Mouse (Mus musculus) stomach, embryonic 14.5 days (tissue): ENCODE results near the gene Spen. TPM values are rescaled to one million over a fixed set of nuclear protein-coding genes. Genes with fewer than 3 reads are reported as not detected.
A peak's percentile ranks its signal among the peaks of the same experiment; 100 is the strongest.
"Not testable (repeated sequence)": the region's sequence is repeated elsewhere in the genome, so short reads cannot be mapped to it uniquely, and the experiment has no call there.

Source experiments
- ATAC-seq: fragments of 200-750 bp; cut with Nextera tagmentation; 2 replicates; pipeline ENCODE4 v1.8.0; 2017; ENCODE audit warnings: low read depth, moderate TSS enrichment; ENCODE audit not compliant: insufficient number of reproducible peaks, insufficient read depth, low FRiP score
- H3K27ac ChIP-seq: fragments of 300-500 bp; sonication (generic); 2 replicates; pipeline ENCODE4 v1.5.1; 2014; ENCODE audit warnings: mild to moderate bottlenecking, low read length, moderate library complexity, mixed read lengths
- H3K27me3 ChIP-seq: fragments of 300-500 bp; sonication (generic); 2 replicates; pipeline ENCODE4 v1.6.1; 2014; ENCODE audit warnings: low read length, control low read depth, mixed read lengths; ENCODE audit not compliant: control insufficient read depth, insufficient read depth
- H3K36me3 ChIP-seq: fragments of 300-500 bp; sonication (generic); 2 replicates; pipeline ENCODE4 v1.6.1; 2014; ENCODE audit warnings: mild to moderate bottlenecking, control low read depth, low read length, moderate library complexity, mixed read lengths; ENCODE audit not compliant: control insufficient read depth, insufficient read depth
- H3K4me1 ChIP-seq: fragments of 300-500 bp; sonication (generic); 2 replicates; pipeline ENCODE4 v1.6.1; 2014; ENCODE audit warnings: low read length, control low read depth, mixed read lengths; ENCODE audit not compliant: control insufficient read depth, insufficient read depth
- H3K4me2 ChIP-seq: fragments of 300-500 bp; sonication (generic); replicated peaks from 2 replicates; pipeline ENCODE4 v1.6.1; 2014; ENCODE audit warnings: low read depth, low read length, control low read depth
- H3K4me3 ChIP-seq: fragments of 300-500 bp; sonication (generic); 2 replicates; pipeline ENCODE4 v1.5.1; 2014; ENCODE audit warnings: low read depth, low read length, control low read depth
- H3K9ac ChIP-seq: fragments of 300-500 bp; sonication (generic); replicated peaks from 2 replicates; pipeline ENCODE4 v1.6.1; 2014; ENCODE audit warnings: low read depth, mild to moderate bottlenecking, control low read depth, low read length, moderate library complexity, mixed read lengths
- H3K9me3 ChIP-seq: fragments of 300-500 bp; sonication (generic); 2 replicates; pipeline ENCODE4 v1.6.1; 2016; ENCODE audit warnings: low read depth, low read length, control low read depth; ENCODE audit not compliant: control insufficient read depth
- WGBS: fragments of 180-500 bp; shearing (Covaris S2); extraction: QIAGEN DNeasy Blood & Tissue Kit; methylation state at CpG from one replicate; pipeline ENCODE4 v1.1.7; 2014; 5-methylcytosine and 5-hydroxymethylcytosine counted together
- polyA plus RNA-seq: library from polyadenylated mRNA; unstranded; fragments of >200 nt; fragmentation: Nextera tagmentation; extraction: Ambion mirVana; gene quantifications from 2 replicates; pipeline ENCODE4 v1.2.1, GENCODE M21; 2014

The Spen gene
- polyA plus RNA-seq, 1 experiment from 2014 or later: 16.9 TPM

GRCm38 (mm10) chr4:141572668-141573358 is 34.4 kb upstream of the Spen start:
- Histone ChIP-seq H3K9me3 (no peaks in the 10 kb centered on the region), H3K27me3 (no peaks in the 10 kb centered on the region), H3K9ac (no peak overlapping the region), H3K4me2 (no peak overlapping the region), H3K4me1 (0 out of 2 replicates have a peak, but pooled peaks cover 2% of the 10 kb centered on the region), H3K36me3 (peaks cover 15% of the 10 kb centered on the region), H3K4me3 (no peak overlapping the region), H3K27ac (peak overlapping the region; percentile 3; the same call in 1 of the 2 replicates)
- 66% methylated on average over 7 of the region's 7 CpGs for WGBS
- ATAC-seq: peak; percentile 24; the same call in 1 of the 2 replicates

- no peak overlapping the region for H3K27ac ChIP-seq
- no peak overlapping the region for H3K4me3 ChIP-seq
- WGBS: 60% methylated on average over 10 of the region's 10 CpGs
- H3K4me1 ChIP-seq: 0 out of 2 replicates have a peak, but pooled peaks cover 2% of the 10 kb centered on the region
- H3K9me3 ChIP-seq: no peaks in the 10 kb centered on the region
- no peak for ATAC-seq
- H3K36me3 ChIP-seq: peaks cover 6% of the 10 kb centered on the region
- no peak overlapping the region for H3K9ac ChIP-seq
- H3K27me3 ChIP-seq: no peaks in the 10 kb centered on the region
- no peak overlapping the region for H3K4me2 ChIP-seq
These were observed 33.5 kb upstream of the Spen start for GRCm38 (mm10) chr4:141571934-141572333.

- 57% methylated on average over 6 of the region's 6 CpGs for WGBS
- ATAC-seq: no peak
- no peak overlapping the region for H3K4me3 ChIP-seq
- H3K9ac ChIP-seq: no peak overlapping the region
- H3K4me2 ChIP-seq: no peak overlapping the region
- H3K36me3 ChIP-seq: peaks cover under 1% of the 10 kb centered on the region; the same call in 1 of the 2 replicates
- no peaks in the 10 kb centered on the region for H3K9me3 ChIP-seq
- 0 out of 2 replicates have a peak, but pooled peaks cover 2% of the 10 kb centered on the region for H3K4me1 ChIP-seq
- H3K27me3 ChIP-seq: no peaks in the 10 kb centered on the region
- H3K27ac ChIP-seq: no peak overlapping the region
These were observed 32.9 kb upstream of the Spen start for GRCm38 (mm10) chr4:141571337-141571739.

GRCm38 (mm10) chr4:141570821-141571220 is 32.4 kb upstream of the Spen start:
- Histone ChIP-seq H3K9ac (no peak overlapping the region), H3K4me1 (0 out of 2 replicates have a peak, but pooled peaks cover 2% of the 10 kb centered on the region), H3K27ac (no peak overlapping the region), H3K27me3 (no peaks in the 10 kb centered on the region), H3K4me2 (no peak overlapping the region), H3K36me3 (no peaks in the 10 kb centered on the region), H3K9me3 (no peaks in the 10 kb centered on the region), H3K4me3 (no peak overlapping the region)
- no peak for ATAC-seq
- 100% methylated on average over 1 of the region's 1 CpGs for WGBS

- WGBS: 61% methylated on average over 6 of the region's 6 CpGs
- Histone ChIP-seq H3K27me3 (no peaks in the 10 kb centered on the region), H3K27ac (no peak overlapping the region), H3K4me2 (no peak overlapping the region), H3K36me3 (no peaks in the 10 kb centered on the region), H3K4me1 (0 out of 2 replicates have a peak, but pooled peaks cover 2% of the 10 kb centered on the region), H3K9me3 (no peaks in the 10 kb centered on the region), H3K9ac (no peak overlapping the region), H3K4me3 (no peak overlapping the region)
- ATAC-seq: no peak
These were observed 31.6 kb upstream of the Spen start for GRCm38 (mm10) chr4:141570004-141570403.

- ATAC-seq: no peak
- no peak overlapping the region for H3K4me3 ChIP-seq
- H3K4me1 ChIP-seq: 0 out of 2 replicates have a peak, but pooled peaks cover 2% of the 10 kb centered on the region
- no peak overlapping the region for H3K4me2 ChIP-seq
- H3K9me3 ChIP-seq: no peaks in the 10 kb centered on the region
- WGBS: 88% methylated on average over 5 of the region's 5 CpGs
- H3K27me3 ChIP-seq: no peaks in the 10 kb centered on the region
- H3K9ac ChIP-seq: no peak overlapping the region
- no peaks in the 10 kb centered on the region for H3K36me3 ChIP-seq
- no peak overlapping the region for H3K27ac ChIP-seq
These were observed 30.6 kb upstream of the Spen start for GRCm38 (mm10) chr4:141568966-141569365.

GRCm38 (mm10) chr4:141567174-141567573 is 28.8 kb upstream of the Spen start:
- not testable (repeated sequence) for H3K4me2 ChIP-seq, H3K4me3 ChIP-seq, H3K36me3 ChIP-seq, ATAC-seq, H3K9ac ChIP-seq, H3K4me1 ChIP-seq, H3K27ac ChIP-seq, H3K27me3 ChIP-seq, H3K9me3 ChIP-seq
- WGBS: 91% methylated on average over 7 of the region's 7 CpGs

GRCm38 (mm10) chr4:141566187-141566586 is 27.8 kb upstream of the Spen start:
- Histone ChIP-seq H3K9ac (no peak overlapping the region), H3K9me3 (no peaks in the 10 kb centered on the region), H3K36me3 (no peaks in the 10 kb centered on the region), H3K27me3 (no peaks in the 10 kb centered on the region), H3K4me3 (no peak overlapping the region), H3K4me2 (no peak overlapping the region), H3K4me1 (no peaks in the 10 kb centered on the region), H3K27ac (no peak overlapping the region)
- ATAC-seq: no peak
- 86% methylated on average over 6 of the region's 6 CpGs for WGBS

- H3K27ac ChIP-seq: no peak overlapping the region
- no peak for ATAC-seq
- H3K36me3 ChIP-seq: no peaks in the 10 kb centered on the region
- no peaks in the 10 kb centered on the region for H3K9me3 ChIP-seq
- no peaks in the 10 kb centered on the region for H3K27me3 ChIP-seq
- H3K9ac ChIP-seq: no peak overlapping the region
- no peaks in the 10 kb centered on the region for H3K4me1 ChIP-seq
- 63% methylated on average over 7 of the region's 7 CpGs for WGBS
- H3K4me2 ChIP-seq: no peak overlapping the region
- H3K4me3 ChIP-seq: no peak overlapping the region
These were observed 26.9 kb upstream of the Spen start for GRCm38 (mm10) chr4:141565325-141565724.
